Mouse (Mus musculus) embryonic stem cell, embryonic (primary cell): ENCODE results near the gene Folr2.

ENCODE experiments used
- CTCF ChIA-PET, 4 experiments: fragments of 300-600 bp in 2 of 4; fragments of 350-600 bp in 2 of 4; sonication (Branson Sonifier 250); formaldehyde crosslinking; loops; one replicate each; lab custom pipeline; 2022; ENCODE audit warnings: inconsistent platforms in 2 of 4; lab: Charles Lee
- POLR2A ChIA-PET, 4 experiments: fragments of 300-600 bp in 2 of 4; fragments of 350-600 bp in 2 of 4; sonication (Branson Sonifier 250); formaldehyde crosslinking; loops; one replicate each; lab custom pipeline; 2022; ENCODE audit warnings: antibody characterized with exemption in 4 of 4, inconsistent platforms in 1 of 4; lab: Charles Lee

The Folr2 gene

GRCm38 (mm10) chr7:101857094-101857493, at the start of gene Folr2:
TSS of gene Folr2 (minus strand) at chr7:101857194.
- POLR2A ChIA-PET: interaction anchor here in 2 of 4 experiments (0.5 to 2.8 kb wide), 5 partner anchors 9 to 101 kb away, joined by 3 to 6 read pairs (median 4); no protein-coding TSS in a partner anchor
- CTCF ChIA-PET: interaction anchor here in 1 of 4 experiments (0.5 kb wide), 1 partner anchor 1892 kb away, joined by 3 read pairs; no protein-coding TSS in a partner anchor

GRCm38 (mm10) chr7:101906696-101907095, 49.7 kb upstream of the Folr2 start:
- CTCF ChIA-PET: interaction anchor here in 1 of 4 experiments (1.5 kb wide), 1 partner anchor 243 kb away, joined by 3 read pairs; the partner anchor contains the start of gene Clpb
- POLR2A ChIA-PET: interaction anchor here (0.6 to 8.8 kb wide), 15 partner anchors 10 to 193 kb away, joined by 3 to 60 read pairs (median 5); partner anchors contain the start of genes Anapc15 (in 1 of the 4) and Inppl1 (in 1 of the 4)

- ChIA-PET POLR2A (interaction anchor here (0.6 to 8.8 kb wide), 20 partner anchors 9 to 193 kb away, joined by 3 to 60 read pairs (median 4); partner anchors contain the start of gene Inppl1 (in 1 of the 4)), CTCF (interaction anchor here in 1 of 4 experiments (1.5 kb wide), 1 partner anchor 243 kb away, joined by 3 read pairs; the partner anchor contains the start of gene Clpb)
Measured at GRCm38 (mm10) chr7:101906287-101906681, 49.3 kb upstream of the Folr2 start, which contains the start of gene Tomt. TSS of gene Tomt (minus strand) at chr7:101906359.

GRCm38 (mm10) chr7:101905561-101906286, 48.7 kb upstream of the Folr2 start, which contains the start of gene Lamtor1:
TSS of gene Lamtor1 (plus strand) at chr7:101905904.
- CTCF ChIA-PET: interaction anchor here in 1 of 4 experiments (1.5 kb wide), 1 partner anchor 242 kb away, joined by 3 read pairs; the partner anchor contains the start of gene Clpb
- POLR2A ChIA-PET: interaction anchor here (0.5 to 8.8 kb wide), 37 partner anchors 9 to 960 kb away, joined by 3 to 60 read pairs (median 4); partner anchors contain the start of genes Inppl1 (in 3 of the 4), Clpb (in 1 of the 4), Folr1 (in 1 of the 4) and Phox2a (in 1 of the 4)

- ChIA-PET POLR2A (interaction anchor here in 3 of 4 experiments (0.8 to 8.8 kb wide), 6 partner anchors 15 to 71 kb away, joined by 3 to 60 read pairs (median 3); no protein-coding TSS in a partner anchor), CTCF (interaction anchor here in 2 of 4 experiments (1.0 to 1.4 kb wide), 2 partner anchors 15 to 52 kb away, joined by 3 to 5 read pairs; no protein-coding TSS in a partner anchor)
Measured at GRCm38 (mm10) chr7:101902846-101903245, 45.9 kb upstream of the Folr2 start.

- ChIA-PET POLR2A (interaction anchor here in 2 of 4 experiments (1.1 to 3.9 kb wide), 2 partner anchors 34 to 70 kb away, joined by 3 to 34 read pairs; no protein-coding TSS in a partner anchor), CTCF (interaction anchor here in 2 of 4 experiments (1.0 to 1.4 kb wide), 2 partner anchors 16 to 51 kb away, joined by 3 to 5 read pairs; no protein-coding TSS in a partner anchor)
Measured at GRCm38 (mm10) chr7:101901969-101902368, 45.0 kb upstream of the Folr2 start.

GRCm38 (mm10) chr7:101900331-101901097, 43.5 kb upstream of the Folr2 start:
- ChIA-PET CTCF (interaction anchor here in 2 of 4 experiments (0.9 to 1.4 kb wide), 4 partner anchors 10 to 63 kb away, joined by 3 to 6 read pairs (median 3); partner anchors contain the start of gene Inppl1 (in 1 of the 2)), POLR2A (interaction anchor here (0.5 to 14.3 kb wide), 21 partner anchors 8 to 350 kb away, joined by 3 to 186 read pairs (median 3); partner anchors contain the start of genes Anapc15 (in 3 of the 4), Clpb (in 1 of the 4), Folr1 (in 1 of the 4) and Inppl1 (in 1 of the 4))

GRCm38 (mm10) chr7:101896104-101897066, 39.4 kb upstream of the Folr2 start:
- ChIA-PET POLR2A (interaction anchor here (0.5 to 14.3 kb wide), 53 partner anchors 8 to 1307 kb away, joined by 3 to 186 read pairs (median 5); partner anchors contain the start of genes Lamtor1 (in 3 of the 4), Tomt (in 3 of the 4), Anapc15 (in 2 of the 4) and Folr1 (in 2 of the 4)), CTCF (interaction anchor here in 3 of 4 experiments (0.6 to 1.7 kb wide), 7 partner anchors 34 to 845 kb away, joined by 3 to 6 read pairs (median 4); partner anchors contain the start of gene Inppl1 (in 1 of the 3))

GRCm38 (mm10) chr7:101895695-101896094, 38.7 kb upstream of the Folr2 start:
- POLR2A ChIA-PET: interaction anchor here (0.5 to 14.3 kb wide), 28 partner anchors 8 to 1307 kb away, joined by 3 to 186 read pairs (median 6); partner anchors contain the start of genes Anapc15 (in 2 of the 4), Folr1 (in 2 of the 4), Inppl1 (in 2 of the 4) and Lamtor1 (in 2 of the 4)

GRCm38 (mm10) chr7:101888460-101888859, 31.5 kb upstream of the Folr2 start:
- ChIA-PET POLR2A (interaction anchor here in 3 of 4 experiments (0.6 to 14.3 kb wide), 6 partner anchors 8 to 71 kb away, joined by 3 to 186 read pairs (median 5); partner anchors contain the start of genes Anapc15 (in 1 of the 3) and Folr1 (in 1 of the 3)), CTCF (no interaction called here)

More at GRCm38 (mm10) chr7:101895695-101896094, 38.7 kb upstream of the Folr2 start:
- CTCF ChIA-PET: interaction anchor here in 2 of 4 experiments (0.6 to 1.7 kb wide), 5 partner anchors 32 to 844 kb away, joined by 3 to 4 read pairs (median 3); partner anchors contain the start of genes Anapc15 (in 1 of the 2) and Inppl1 (in 1 of the 2)

- POLR2A ChIA-PET: interaction anchor here (0.6 to 12.7 kb wide), 22 partner anchors 10 to 217 kb away, joined by 3 to 130 read pairs (median 4); partner anchors contain the start of genes Folr1 (in 2 of the 4), Anapc15 (in 1 of the 4), Inppl1 (in 1 of the 4) and Lamtor1 (in 1 of the 4)
- CTCF ChIA-PET: interaction anchor here (0.6 to 1.4 kb wide), 6 partner anchors 9 to 1023 kb away, joined by 3 to 5 read pairs (median 3); partner anchors contain the start of gene Relt (in 1 of the 4)
Measured at GRCm38 (mm10) chr7:101886274-101886673, 29.3 kb upstream of the Folr2 start.

GRCm38 (mm10) chr7:101884160-101884559, 27.2 kb upstream of the Folr2 start:
- CTCF ChIA-PET: no interaction called here

GRCm38 (mm10) chr7:101882413-101883154, 25.6 kb upstream of the Folr2 start:
- CTCF ChIA-PET: interaction anchor here in 2 of 4 experiments (0.6 to 1.2 kb wide), 2 partner anchors 32 to 238 kb away, joined by 3 read pairs; no protein-coding TSS in a partner anchor

More at GRCm38 (mm10) chr7:101884160-101884559, 27.2 kb upstream of the Folr2 start:
- POLR2A ChIA-PET: interaction anchor here in 1 of 4 experiments (0.6 to 12.7 kb wide), 4 partner anchors 11 to 385 kb away, joined by 4 to 130 read pairs (median 6); partner anchors contain the start of gene Folr1

GRCm38 (mm10) chr7:101880855-101881254, 23.9 kb upstream of the Folr2 start:
- POLR2A ChIA-PET: interaction anchor here in 3 of 4 experiments (0.6 to 12.7 kb wide), 6 partner anchors 11 to 655 kb away, joined by 3 to 130 read pairs (median 4); partner anchors contain the start of genes Clpb (in 1 of the 3) and Folr1 (in 1 of the 3)
- CTCF ChIA-PET: no interaction called here

More at GRCm38 (mm10) chr7:101882413-101883154, 25.6 kb upstream of the Folr2 start:
- POLR2A ChIA-PET: interaction anchor here in 3 of 4 experiments (0.7 to 12.7 kb wide), 10 partner anchors 12 to 942 kb away, joined by 3 to 130 read pairs (median 3); partner anchors contain the start of genes Folr1 (in 2 of the 3) and Anapc15 (in 1 of the 3)
